Mouse (Mus musculus): ENCODE results near the gene Fam205a1.

- TF ChIP-seq POLR2A (IDR thresholded peaks at IDR 0.05; ENCODE audit: extremely low read depth, insufficient read depth, low read length) (no peak), CTCF (IDR thresholded peaks at IDR 0.05; ENCODE audit: extremely low read depth, insufficient read depth, low read length) (no peak)
Measured at GRCm38 (mm10) chr4:42868193-42868592, 14.5 kb upstream of the Fam205a1 start.
